Mouse (Mus musculus) liver, adult 2 months (tissue): Measurements from ENCODE around the gene Eif1ad.

ENCODE experiments used
- CTCF ChIP-seq: fragments of 200-500 bp; IDR thresholded peaks from 2 replicates; pipeline ENCODE4 v1.5.1; 2011; ENCODE audit warnings: low read depth, low read length, control low read depth
- POLR2A ChIP-seq: fragments of 200-500 bp; IDR thresholded peaks from 2 replicates; pipeline ENCODE4 v1.6.1; 2011; ENCODE audit warnings: low read length, control low read depth; ENCODE audit not compliant: insufficient read depth; ENCODE audit errors: extremely low read depth

- TF ChIP-seq CTCF (no peak), POLR2A (no peak)
Measured at GRCm38 (mm10) chr19:5384715-5385114, 18.2 kb downstream of the Eif1ad start.
